Mouse (Mus musculus) cerebellum, adult (tissue): Measurements from ENCODE around the gene Usp2.
"Not testable (repeated sequence)": the region's sequence is repeated elsewhere in the genome, so short reads cannot be mapped to it uniquely, and the experiment has no call there.

Source experiments
- ATAC-seq: cut with Nextera tagmentation; 2 replicates; pipeline ENCODE4 v1.9.2; 2017; ENCODE audit warnings: mild to moderate bottlenecking, moderate library complexity, mixed read lengths; ENCODE audit not compliant: insufficient number of reproducible peaks, low FRiP score, low TSS enrichment

Gene Usp2

GRCm38 (mm10) chr9:44087761-44088455 lies 21.1 kb downstream of the Usp2 start:
- ATAC-seq: peak; percentile 19

- ATAC-seq: no peak
Observed at GRCm38 (mm10) chr9:44088877-44089608, 22.2 kb downstream of the Usp2 start.

- ATAC-seq: 0 out of 2 replicates have a peak, but pooled peaks have one; percentile 57
Observed at GRCm38 (mm10) chr9:44093612-44094503, 27.0 kb downstream of the Usp2 start.

GRCm38 (mm10) chr9:44094737-44095136 lies 27.9 kb downstream of the Usp2 start:
- no peak for ATAC-seq

GRCm38 (mm10) chr9:44095781-44096180 lies 29.0 kb downstream of the Usp2 start:
- no peak for ATAC-seq

- no peak for ATAC-seq
Observed at GRCm38 (mm10) chr9:44096536-44096935, 29.7 kb downstream of the Usp2 start.

GRCm38 (mm10) chr9:44101490-44101889 lies 34.7 kb downstream of the Usp2 start, which contains the start of gene Mfrp:
Gene Mfrp, plus strand, starts transcription at chr9:44101729.
- no peak for ATAC-seq

GRCm38 (mm10) chr9:44104881-44105280 lies 38.1 kb downstream of the Usp2 start:
- ATAC-seq: no peak

- ATAC-seq: no peak
Observed at GRCm38 (mm10) chr9:44105781-44106180, 39.0 kb downstream of the Usp2 start.

GRCm38 (mm10) chr9:44106182-44106581 lies 39.4 kb downstream of the Usp2 start:
- no peak for ATAC-seq

GRCm38 (mm10) chr9:44106596-44106995 lies 39.8 kb downstream of the Usp2 start:
- ATAC-seq: no peak

- ATAC-seq: no peak
Observed at GRCm38 (mm10) chr9:44107110-44107509, 40.3 kb downstream of the Usp2 start, which contains the start of gene C1qtnf5. Gene C1qtnf5, plus strand, starts transcription at chr9:44107245.

GRCm38 (mm10) chr9:44107557-44108179 lies 40.8 kb downstream of the Usp2 start:
- no peak for ATAC-seq

- no peak for ATAC-seq
Observed at GRCm38 (mm10) chr9:44108269-44109055, 41.6 kb downstream of the Usp2 start.

- no peak for ATAC-seq
Observed at GRCm38 (mm10) chr9:44109360-44110095, 42.7 kb downstream of the Usp2 start.

- not testable (repeated sequence) for ATAC-seq
Observed at GRCm38 (mm10) chr9:44111909-44112308, 45.1 kb downstream of the Usp2 start.

- ATAC-seq: peak; percentile 95
Observed at GRCm38 (mm10) chr9:44113105-44113789, 46.4 kb downstream of the Usp2 start, which contains the start of the genes Gm49380 and Rnf26. Gene Gm49380, minus strand, starts transcription at chr9:44113500. Gene Rnf26, minus strand, starts transcription at chr9:44113517.

- ATAC-seq: no peak
Observed at GRCm38 (mm10) chr9:44114453-44114852, 47.6 kb downstream of the Usp2 start.
